Mouse (Mus musculus) embryo, embryonic 9.5 days (tissue): ENCODE data around the gene Calcoco2.
"Not testable (repeated sequence)": the region's sequence is repeated elsewhere in the genome, so short reads cannot be mapped to it uniquely, and the experiment has no call there.

ENCODE experiments used
- DNase-seq: peaks from one replicate; pipeline ENCODE4 v3.0.0-alpha.2; 2017; ENCODE audit errors: extremely low spot score

The Calcoco2 gene

GRCm38 (mm10) chr11:96111751-96112150 lies at the start of gene Calcoco2:
TSS of gene Calcoco2 (minus strand) at chr11:96111964.
- DNase-seq = no peak

DNA sequence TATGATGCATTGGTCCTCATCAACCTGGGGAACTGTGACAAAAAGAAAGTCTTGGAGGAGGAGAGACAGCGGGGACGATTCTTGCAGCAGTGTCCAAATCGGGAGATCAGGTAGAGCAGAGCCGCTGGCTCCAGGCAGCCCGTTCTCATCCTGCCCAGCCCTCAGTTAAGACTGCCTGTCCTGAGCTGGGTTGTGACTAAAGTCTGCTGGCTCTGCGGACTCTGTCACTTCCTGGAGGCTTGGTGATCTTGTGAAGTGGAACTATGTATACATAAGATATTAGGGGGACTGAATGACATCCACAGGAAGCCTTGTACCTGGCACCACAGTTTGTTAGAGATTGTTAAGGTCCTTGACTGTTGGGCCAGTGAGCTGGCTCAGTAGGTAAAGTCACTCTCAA lies 35.7 kb upstream of the Calcoco2 start:
- DNase-seq = no peak

DNA sequence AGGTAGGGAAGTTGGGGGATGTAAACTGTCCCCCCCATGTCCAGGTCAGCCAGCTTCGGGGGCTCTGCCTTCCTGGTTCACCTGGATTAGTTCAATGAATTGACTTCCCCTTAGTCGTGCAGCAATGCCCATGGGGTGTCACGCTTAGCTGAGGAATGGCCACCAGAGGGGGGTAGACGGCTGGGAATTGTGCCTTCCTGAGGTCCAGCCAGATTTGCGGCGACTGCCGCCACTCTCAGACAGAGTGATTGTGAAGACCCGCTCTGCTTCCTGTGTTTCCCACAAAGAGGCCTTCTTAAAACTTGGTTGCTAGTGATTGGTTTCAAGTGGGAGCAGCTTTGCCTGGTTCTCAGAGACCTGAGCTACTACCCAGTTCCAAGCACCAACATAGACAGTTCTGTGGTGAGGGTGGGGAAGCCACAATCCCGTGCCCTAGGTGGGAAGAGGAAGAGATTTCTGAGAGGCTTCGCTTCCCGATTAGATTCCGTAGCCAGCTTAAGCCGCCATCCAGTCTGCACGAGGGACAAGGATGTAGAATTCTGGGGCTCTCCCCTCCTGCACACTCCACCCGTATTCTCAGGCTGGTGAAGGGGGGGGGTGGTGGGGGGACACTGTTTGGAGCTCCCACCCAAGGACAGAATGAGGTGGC lies 34.0 kb upstream of the Calcoco2 start:
- DNase-seq = peak; percentile 83

DNA sequence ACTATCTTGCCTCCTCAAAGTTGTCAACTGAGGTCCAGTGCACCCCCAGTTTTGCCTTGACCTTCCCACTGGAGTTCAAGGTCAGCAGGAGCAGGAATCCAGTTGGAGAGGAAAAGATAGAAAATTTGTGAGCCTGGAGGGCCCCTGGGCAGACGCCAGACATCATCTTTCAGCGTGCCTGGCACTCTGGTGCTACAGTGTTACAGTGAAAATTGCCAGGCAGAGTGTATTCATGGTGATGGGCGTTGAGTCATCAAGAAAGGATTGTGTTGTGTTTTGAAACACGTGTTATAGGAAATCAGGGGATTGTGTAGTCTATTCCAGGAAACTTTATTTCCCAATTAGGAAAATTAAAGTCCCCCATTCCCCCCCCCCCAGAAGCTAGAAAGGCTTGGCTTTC lies 32.0 kb upstream of the Calcoco2 start:
- no peak for DNase-seq

DNA sequence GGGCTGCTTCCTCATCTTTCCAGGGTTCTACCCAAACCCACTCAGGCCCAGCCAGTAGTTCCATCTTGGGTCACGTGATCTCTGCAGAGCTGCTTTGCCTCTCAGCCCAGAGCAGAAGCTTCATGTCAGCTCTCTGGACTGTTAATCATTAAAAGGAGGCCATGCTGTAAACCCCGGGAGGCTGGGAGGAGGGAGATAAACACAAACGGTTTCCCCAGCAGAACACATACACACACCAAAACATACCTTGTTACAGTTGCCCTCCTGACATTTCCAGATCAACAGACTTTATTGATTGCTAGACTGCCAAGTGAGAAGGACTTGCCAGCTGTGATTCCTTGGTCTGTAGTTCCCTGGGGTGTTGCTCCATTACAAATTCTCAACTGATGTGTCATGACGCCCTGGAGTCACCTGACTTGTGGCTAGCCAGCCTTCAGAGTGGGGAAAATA lies 29.0 kb upstream of the Calcoco2 start:
- DNase-seq = no peak

DNA sequence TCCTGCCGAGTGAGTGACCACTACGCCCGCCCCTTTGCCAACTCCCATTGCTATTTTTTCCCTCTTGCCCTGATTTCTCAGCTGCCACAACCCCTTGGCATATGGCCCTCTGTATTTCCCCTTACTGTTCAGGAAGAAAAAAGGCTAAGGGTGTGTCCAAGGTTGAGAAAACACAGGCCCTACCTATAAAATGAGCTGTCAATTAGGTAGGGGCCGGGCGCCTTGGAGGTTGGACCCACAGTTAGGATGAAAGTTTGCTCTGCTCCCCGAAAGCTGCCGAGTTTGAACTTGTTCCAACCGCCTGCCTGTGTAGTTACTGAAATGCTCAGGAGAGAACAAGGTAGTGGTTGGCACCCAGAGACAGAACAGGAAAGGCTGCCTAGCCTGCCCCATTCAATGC lies 24.1 kb upstream of the Calcoco2 start:
- no peak for DNase-seq

- peak; percentile 68 for DNase-seq
Observed at GRCm38 (mm10) chr11:96133239-96133865, 21.6 kb upstream of the Calcoco2 start, which contains the start of gene Ttll6. TSS of gene Ttll6 (plus strand) at chr11:96133786.

GRCm38 (mm10) chr11:96130606-96131005 lies 18.8 kb upstream of the Calcoco2 start:
- no peak for DNase-seq

GRCm38 (mm10) chr11:96124052-96124914 lies 12.5 kb upstream of the Calcoco2 start:
- peak; percentile 47 for DNase-seq

DNA sequence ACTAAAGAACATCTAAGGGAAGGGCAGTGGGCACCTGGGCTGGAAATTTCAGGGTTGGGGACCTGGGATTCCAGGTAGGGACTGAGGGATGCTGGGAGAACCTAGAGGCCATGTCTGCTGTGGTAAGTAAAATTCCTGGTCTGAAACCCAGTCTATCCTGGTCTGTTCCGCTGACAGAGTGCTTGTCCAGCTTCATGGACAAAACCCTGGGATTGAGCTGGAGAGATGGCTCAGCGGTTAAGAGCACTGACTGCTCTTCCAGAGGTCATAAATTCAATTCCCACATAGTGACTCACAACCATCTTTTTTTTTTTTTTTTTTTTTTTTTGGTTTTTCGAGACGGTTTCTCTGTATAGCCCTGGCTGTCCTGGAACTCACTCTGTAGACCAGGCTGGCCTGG lies 11.0 kb upstream of the Calcoco2 start:
- DNase-seq = not testable (repeated sequence)

GRCm38 (mm10) chr11:96119401-96119800 lies 7.6 kb upstream of the Calcoco2 start:
- no peak for DNase-seq

- not testable (repeated sequence) for DNase-seq
Observed at GRCm38 (mm10) chr11:96116925-96117324, 5.2 kb upstream of the Calcoco2 start.

DNA sequence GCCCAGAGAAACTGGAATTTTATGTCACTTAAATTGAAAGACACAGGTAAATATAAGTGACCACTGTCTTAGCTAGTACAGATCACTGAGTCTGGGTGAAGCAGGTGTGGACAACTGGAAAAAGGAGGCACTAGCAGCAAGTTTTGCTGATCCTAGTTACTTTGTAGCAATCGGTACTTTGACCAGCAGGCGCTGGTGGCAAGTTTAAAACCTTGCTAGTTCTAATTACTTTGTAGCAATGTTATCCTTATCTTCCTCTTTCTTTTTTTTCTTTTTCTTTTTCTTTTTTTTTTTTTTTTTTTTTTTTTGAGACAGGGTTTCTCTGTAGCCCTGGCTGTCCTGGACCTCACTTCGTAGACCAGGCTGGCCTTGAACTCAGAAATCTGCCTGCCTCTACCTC lies 4.4 kb upstream of the Calcoco2 start:
- no peak for DNase-seq

GRCm38 (mm10) chr11:96115416-96115815 lies 3.7 kb upstream of the Calcoco2 start:
- DNase-seq = no peak

DNA sequence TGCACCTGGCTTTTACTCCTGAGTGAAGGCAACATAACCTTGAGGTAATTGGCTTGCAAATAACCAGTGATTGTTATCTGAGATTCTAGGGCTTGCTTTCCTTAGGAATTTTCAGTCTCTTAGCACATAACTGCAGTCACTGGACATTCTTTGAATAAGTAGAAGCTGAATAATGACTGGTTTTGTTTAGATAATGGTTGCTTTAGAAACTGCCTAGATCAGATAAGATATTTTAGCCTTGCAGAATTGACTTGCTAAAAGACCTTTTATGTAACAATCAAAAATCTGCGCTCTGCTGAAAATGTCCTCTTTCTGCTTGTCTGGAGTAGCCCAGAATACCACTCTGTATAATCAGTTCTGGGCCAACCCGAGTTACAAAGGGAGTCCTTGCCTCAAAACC lies 2.3 kb upstream of the Calcoco2 start:
- DNase-seq = no peak

DNA sequence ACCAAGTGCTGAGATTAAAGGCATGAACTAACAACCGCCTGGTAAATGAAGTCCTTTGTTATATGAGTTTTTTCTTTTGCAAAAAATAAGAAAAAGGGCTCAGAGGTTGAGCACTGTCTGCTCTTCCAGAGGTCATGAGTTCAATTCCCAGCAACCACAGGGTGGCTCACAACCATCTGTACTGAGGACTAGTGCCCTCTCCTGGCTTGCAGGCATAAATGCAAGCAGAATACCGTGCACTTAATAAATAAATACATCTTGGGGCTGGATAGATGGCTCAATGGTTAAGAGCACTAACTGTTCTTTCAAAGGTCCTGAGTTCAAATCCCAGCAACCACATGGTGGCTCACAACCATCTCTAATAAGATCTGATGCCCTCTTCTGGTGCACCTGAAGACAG lies 814 bp downstream of the Calcoco2 start:
- DNase-seq = not testable (repeated sequence)

DNA sequence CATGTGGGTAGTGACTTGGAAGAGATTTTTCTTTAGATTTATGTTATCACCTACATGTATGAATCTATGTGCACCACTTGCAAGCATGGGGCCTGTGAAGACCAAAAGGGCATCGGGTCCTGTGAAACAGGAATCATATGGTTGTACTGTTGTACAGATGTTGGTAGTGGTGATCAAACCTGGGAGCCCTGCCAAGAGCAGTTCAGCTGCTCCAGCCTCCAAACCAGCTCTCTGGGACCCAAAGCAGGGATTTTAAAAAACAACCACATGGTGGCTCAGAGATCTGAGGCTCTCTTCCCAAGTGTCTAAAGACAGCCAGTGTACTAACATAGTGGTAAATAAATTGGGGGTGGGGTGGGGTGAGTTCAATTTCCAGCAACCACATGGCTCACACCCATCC lies 3.4 kb downstream of the Calcoco2 start:
- no peak for DNase-seq

GRCm38 (mm10) chr11:96093361-96093760 lies 18.4 kb downstream of the Calcoco2 start:
- peak; percentile 61 for DNase-seq

GRCm38 (mm10) chr11:96092674-96093291 lies 19.0 kb downstream of the Calcoco2 start:
- no peak for DNase-seq

- DNase-seq = peak; percentile 20
Observed at GRCm38 (mm10) chr11:96091073-96091472, 20.7 kb downstream of the Calcoco2 start.

- no peak for DNase-seq
Observed at GRCm38 (mm10) chr11:96087981-96088380, 23.8 kb downstream of the Calcoco2 start.

- DNase-seq = no peak
Observed at GRCm38 (mm10) chr11:96082682-96083081, 29.1 kb downstream of the Calcoco2 start.
